Mouse (Mus musculus): Measurements from ENCODE around the gene Dydc2. TPM values are rescaled to one million over a fixed set of nuclear protein-coding genes. Genes with fewer than 3 reads are reported as not detected.

Gene Dydc2
- polyA plus RNA-seq (2015; fragmentation: Nextera tagmentation; extraction: Ambion mirVana): 0.70 and 1.0 TPM in 2 replicates

GRCm38 (mm10) chr14:41069108-41069507, at the start of gene Dydc2:
TSS of gene Dydc2 (minus strand) at chr14:41069208.
- Histone ChIP-seq H3K36me3 (no peaks in the 10 kb centered on the region), H3K9me3 (no peaks in the 10 kb centered on the region), H3K27ac (replicated peaks) (no peak within 1 kb of the TSS), H3K4me3 (no peak within 1 kb of the TSS), H3K4me1 (peaks cover 8% of the 10 kb centered on the region), H3K9ac (replicated peaks) (no peak within 1 kb of the TSS), H3K27me3 (no peaks in the 10 kb centered on the region), H3K4me2 (replicated peaks) (no peak within 1 kb of the TSS)
- ATAC-seq (replicated peaks): no peak

GRCm38 (mm10) chr14:41116271-41116670, 47.3 kb upstream of the Dydc2 start:
- H3K4me3 ChIP-seq: no peak overlapping the region
- no peak overlapping the region for H3K27ac ChIP-seq (replicated peaks)
- H3K9me3 ChIP-seq: no peaks in the 10 kb centered on the region
- H3K36me3 ChIP-seq: no peaks in the 10 kb centered on the region
- no peak for ATAC-seq (replicated peaks)
- no peak overlapping the region for H3K4me2 ChIP-seq (replicated peaks)
- no peak overlapping the region for H3K9ac ChIP-seq (replicated peaks)
- WGBS: 84% methylated on average over 3 of the region's 3 CpGs
- no peaks in the 10 kb centered on the region for H3K4me1 ChIP-seq
- no peaks in the 10 kb centered on the region for H3K27me3 ChIP-seq

- Histone ChIP-seq H3K4me3 (no peak overlapping the region), H3K9ac (replicated peaks) (no peak overlapping the region), H3K4me2 (replicated peaks) (no peak overlapping the region), H3K27ac (replicated peaks) (no peak overlapping the region), H3K27me3 (no peaks in the 10 kb centered on the region), H3K9me3 (no peaks in the 10 kb centered on the region), H3K4me1 (no peaks in the 10 kb centered on the region), H3K36me3 (no peaks in the 10 kb centered on the region)
- no peak for ATAC-seq (replicated peaks)
- 80% methylated on average over 4 of the region's 4 CpGs for WGBS
Observed at GRCm38 (mm10) chr14:41112944-41113343, 43.9 kb upstream of the Dydc2 start.

GRCm38 (mm10) chr14:41111031-41111668, 42.1 kb upstream of the Dydc2 start:
- no peak for ATAC-seq (replicated peaks)
- no peak overlapping the region for H3K4me2 ChIP-seq (replicated peaks)
- H3K9ac ChIP-seq (replicated peaks): no peak overlapping the region
- no peaks in the 10 kb centered on the region for H3K36me3 ChIP-seq
- no peaks in the 10 kb centered on the region for H3K27me3 ChIP-seq
- 86% methylated on average over 7 of the region's 7 CpGs for WGBS
- H3K4me1 ChIP-seq: no peaks in the 10 kb centered on the region
- H3K9me3 ChIP-seq: no peaks in the 10 kb centered on the region
- no peak overlapping the region for H3K27ac ChIP-seq (replicated peaks)
- no peak overlapping the region for H3K4me3 ChIP-seq

GRCm38 (mm10) chr14:41104853-41105444, 35.9 kb upstream of the Dydc2 start, which contains the start of gene Mat1a:
TSS of gene Mat1a (plus strand) at chr14:41105035.
- no peak within 1 kb of the TSS for H3K4me3 ChIP-seq

GRCm38 (mm10) chr14:41102269-41102668, 33.3 kb upstream of the Dydc2 start:
- H3K27ac ChIP-seq (replicated peaks): no peak overlapping the region
- H3K4me2 ChIP-seq (replicated peaks): no peak overlapping the region
- no peaks in the 10 kb centered on the region for H3K36me3 ChIP-seq
- no peaks in the 10 kb centered on the region for H3K9me3 ChIP-seq
- ATAC-seq (replicated peaks): no peak
- H3K4me3 ChIP-seq: no peak overlapping the region
- no peaks in the 10 kb centered on the region for H3K4me1 ChIP-seq
- H3K9ac ChIP-seq (replicated peaks): no peak overlapping the region
- no peaks in the 10 kb centered on the region for H3K27me3 ChIP-seq
- WGBS: 88% methylated on average over 2 of the region's 2 CpGs

More at GRCm38 (mm10) chr14:41104853-41105444, 35.9 kb upstream of the Dydc2 start, which contains the start of gene Mat1a:
- no peaks in the 10 kb centered on the region for H3K36me3 ChIP-seq
- H3K27ac ChIP-seq (replicated peaks): no peak within 1 kb of the TSS
- no peak within 1 kb of the TSS for H3K9ac ChIP-seq (replicated peaks)
- 76% methylated on average over 10 of the region's 10 CpGs for WGBS
- H3K4me2 ChIP-seq (replicated peaks): no peak within 1 kb of the TSS
- H3K9me3 ChIP-seq: no peaks in the 10 kb centered on the region
- ATAC-seq (replicated peaks): no peak
- H3K27me3 ChIP-seq: no peaks in the 10 kb centered on the region
- no peaks in the 10 kb centered on the region for H3K4me1 ChIP-seq

- Histone ChIP-seq H3K9ac (replicated peaks) (no peak overlapping the region), H3K4me3 (no peak overlapping the region), H3K4me2 (replicated peaks) (no peak overlapping the region), H3K36me3 (no peaks in the 10 kb centered on the region), H3K27ac (replicated peaks) (no peak overlapping the region), H3K9me3 (no peaks in the 10 kb centered on the region), H3K27me3 (no peaks in the 10 kb centered on the region), H3K4me1 (no peaks in the 10 kb centered on the region)
- no peak for ATAC-seq (replicated peaks)
- WGBS: 88% methylated on average over 5 of the region's 5 CpGs
Observed at GRCm38 (mm10) chr14:41101242-41101641, 32.2 kb upstream of the Dydc2 start.

GRCm38 (mm10) chr14:41100712-41101111, 31.7 kb upstream of the Dydc2 start:
- Histone ChIP-seq H3K36me3 (no peaks in the 10 kb centered on the region), H3K9ac (replicated peaks) (no peak overlapping the region), H3K4me3 (no peak overlapping the region), H3K4me2 (replicated peaks) (no peak overlapping the region), H3K9me3 (no peaks in the 10 kb centered on the region), H3K27me3 (no peaks in the 10 kb centered on the region), H3K4me1 (no peaks in the 10 kb centered on the region), H3K27ac (replicated peaks) (no peak overlapping the region)
- ATAC-seq (replicated peaks): no peak
- 86% methylated on average over 3 of the region's 3 CpGs for WGBS

- no peaks in the 10 kb centered on the region for H3K27me3 ChIP-seq
- H3K4me3 ChIP-seq: no peak overlapping the region
- H3K9me3 ChIP-seq: no peaks in the 10 kb centered on the region
- WGBS: 80% methylated on average over 1 of the region's 1 CpGs
- H3K4me1 ChIP-seq: no peaks in the 10 kb centered on the region
- H3K27ac ChIP-seq (replicated peaks): no peak overlapping the region
- no peak overlapping the region for H3K9ac ChIP-seq (replicated peaks)
- no peak overlapping the region for H3K4me2 ChIP-seq (replicated peaks)
- H3K36me3 ChIP-seq: no peaks in the 10 kb centered on the region
- ATAC-seq (replicated peaks): no peak
Observed at GRCm38 (mm10) chr14:41098726-41099125, 29.7 kb upstream of the Dydc2 start.

- Histone ChIP-seq H3K4me1 (no peaks in the 10 kb centered on the region), H3K4me3 (no peak overlapping the region), H3K27ac (replicated peaks) (no peak overlapping the region), H3K4me2 (replicated peaks) (no peak overlapping the region), H3K36me3 (no peaks in the 10 kb centered on the region), H3K9me3 (no peaks in the 10 kb centered on the region), H3K27me3 (no peaks in the 10 kb centered on the region), H3K9ac (replicated peaks) (no peak overlapping the region)
- 86% methylated on average over 3 of the region's 3 CpGs for WGBS
- ATAC-seq (replicated peaks): no peak
Observed at GRCm38 (mm10) chr14:41096296-41096860, 27.4 kb upstream of the Dydc2 start.

GRCm38 (mm10) chr14:41094114-41094513, 25.1 kb upstream of the Dydc2 start:
- 51% methylated on average over 1 of the region's 1 CpGs for WGBS
- Histone ChIP-seq H3K27ac (replicated peaks) (no peak overlapping the region), H3K36me3 (no peaks in the 10 kb centered on the region), H3K4me3 (no peak overlapping the region), H3K4me2 (replicated peaks) (no peak overlapping the region), H3K9ac (replicated peaks) (no peak overlapping the region), H3K4me1 (no peaks in the 10 kb centered on the region), H3K27me3 (no peaks in the 10 kb centered on the region), H3K9me3 (no peaks in the 10 kb centered on the region)
- ATAC-seq (replicated peaks): no peak

- no peaks in the 10 kb centered on the region for H3K9me3 ChIP-seq
- no peaks in the 10 kb centered on the region for H3K27me3 ChIP-seq
- no peak for ATAC-seq (replicated peaks)
- no peak overlapping the region for H3K4me2 ChIP-seq (replicated peaks)
- no peak overlapping the region for H3K27ac ChIP-seq (replicated peaks)
- no peaks in the 10 kb centered on the region for H3K4me1 ChIP-seq
- WGBS: 47% methylated on average over 8 of the region's 8 CpGs
- no peak overlapping the region for H3K9ac ChIP-seq (replicated peaks)
- no peaks in the 10 kb centered on the region for H3K36me3 ChIP-seq
- no peak overlapping the region for H3K4me3 ChIP-seq
Observed at GRCm38 (mm10) chr14:41090777-41091176, 21.8 kb upstream of the Dydc2 start.
